Mouse (Mus musculus): Measurements from ENCODE around the gene Bod1.

DNA sequence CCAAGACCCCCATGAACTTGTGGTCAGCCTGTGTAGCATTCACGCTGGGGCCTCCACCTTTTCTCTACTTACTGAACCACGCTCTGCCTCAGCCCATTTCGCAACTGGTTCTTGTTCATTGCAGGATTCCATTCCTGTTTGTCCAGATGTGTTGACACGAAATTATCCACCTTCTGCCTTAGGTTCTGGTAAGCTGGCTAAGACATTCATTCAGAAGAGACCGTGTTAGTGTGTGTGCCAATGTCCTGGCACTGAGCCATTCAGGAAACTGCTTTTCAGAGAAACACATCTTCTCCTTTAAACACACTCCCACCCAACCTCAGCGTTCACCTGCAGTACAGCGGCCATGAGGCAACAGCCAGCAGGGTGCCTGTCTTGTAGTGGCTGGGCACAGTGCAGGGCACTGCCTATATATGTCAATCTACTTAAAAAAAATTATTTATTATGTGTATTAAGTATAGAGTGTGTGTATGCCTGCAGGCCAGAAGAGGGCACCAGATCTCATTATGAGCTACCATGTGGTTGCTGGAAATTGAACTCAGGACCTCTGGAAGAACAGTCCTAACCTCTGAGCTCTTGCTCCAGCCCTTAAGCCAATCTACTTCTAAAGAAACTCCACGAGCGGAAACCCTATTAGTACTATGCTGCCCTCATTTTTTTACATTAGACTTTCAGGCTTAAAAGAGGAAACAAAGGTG lies 2.4 kb downstream of the Bod1 start:
- TF ChIP-seq POLR2A (IDR thresholded peaks at IDR 0.05; ENCODE audit: extremely low read depth, insufficient read depth, low read length), result no peak
- no peak for TF ChIP-seq CTCF (IDR thresholded peaks at IDR 0.05; ENCODE audit: extremely low read depth, insufficient read depth, low read length)
